Mouse (Mus musculus): Measurements from ENCODE around the gene Olfr1251. TPM values are rescaled to one million over a fixed set of nuclear protein-coding genes. Genes with fewer than 3 reads are reported as not detected.
"Not testable (repeated sequence)": the region's sequence is repeated elsewhere in the genome, so short reads cannot be mapped to it uniquely, and the experiment has no call there.

Olfr1251 gene
- not detected in 2 replicates for polyA plus RNA-seq (2015; fragmentation: Nextera tagmentation; extraction: Ambion mirVana)

DNA sequence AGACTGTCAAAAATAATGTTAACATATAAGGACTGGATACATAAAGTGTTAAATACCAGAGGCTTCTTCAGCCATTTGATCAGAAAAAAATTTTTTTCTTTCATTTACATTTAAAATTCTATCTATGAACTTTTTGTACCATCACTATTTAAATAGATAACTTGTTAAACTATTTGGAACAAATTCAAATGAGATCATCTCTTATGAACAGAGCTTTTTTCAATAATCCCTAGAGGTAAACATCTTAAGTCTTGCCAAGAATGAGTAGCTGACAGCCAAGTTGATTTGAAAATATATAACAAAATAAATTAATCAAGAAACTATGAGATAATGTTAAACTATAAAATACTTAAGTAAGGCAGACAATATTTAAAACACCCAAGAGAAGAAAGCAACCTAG lies at the start of gene Olfr1251:
Gene Olfr1251 (minus strand): TSS at position 101 of the 400 bp plus-strand sequence.
- H3K27ac ChIP-seq (replicated peaks) = no peak within 1 kb of the TSS

DNA sequence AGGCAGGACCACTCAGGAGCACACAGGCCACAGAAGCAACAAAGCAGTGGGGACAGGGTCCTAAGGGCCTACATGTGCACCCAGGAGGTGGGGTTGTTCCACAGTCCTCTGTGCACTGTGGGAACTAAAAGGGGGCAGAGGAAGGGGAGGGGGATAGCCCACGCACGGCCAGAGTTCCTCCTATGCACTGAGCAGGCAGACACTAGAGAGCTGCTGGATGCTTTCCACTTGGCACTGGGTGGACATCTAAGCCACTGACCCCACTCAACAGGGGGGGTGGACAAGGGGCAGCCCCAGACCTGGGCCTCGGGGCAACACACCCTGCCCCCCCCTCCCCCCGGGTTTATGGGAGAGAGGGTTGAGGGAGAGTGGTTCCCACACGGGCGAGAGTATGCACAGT lies 20.2 kb upstream of the Olfr1251 start:
- no peaks in the 10 kb centered on the region for H3K27me3 ChIP-seq
- no peak overlapping the region for H3K4me3 ChIP-seq
- H3K9me3 ChIP-seq = no peaks in the 10 kb centered on the region
- no peaks in the 10 kb centered on the region for H3K4me1 ChIP-seq
- 81% methylated on average over 6 of the region's 6 CpGs for WGBS
- H3K27ac ChIP-seq (replicated peaks) = no peak overlapping the region
- no peak overlapping the region for H3K4me2 ChIP-seq (replicated peaks)
- no peak for ATAC-seq (replicated peaks)
- H3K36me3 ChIP-seq = no peaks in the 10 kb centered on the region
- H3K9ac ChIP-seq (replicated peaks) = no peak overlapping the region

More for the DNA sequence above, at the start of gene Olfr1251:
- H3K4me3 ChIP-seq = no peak within 1 kb of the TSS
- H3K4me2 ChIP-seq (replicated peaks) = no peak within 1 kb of the TSS
- H3K9ac ChIP-seq (replicated peaks) = no peak within 1 kb of the TSS
- H3K27me3 ChIP-seq = no peaks in the 10 kb centered on the region
- H3K4me1 ChIP-seq = no peaks in the 10 kb centered on the region
- no peak for ATAC-seq (replicated peaks)
- H3K9me3 ChIP-seq = no peaks in the 10 kb centered on the region
- H3K36me3 ChIP-seq = no peaks in the 10 kb centered on the region

DNA sequence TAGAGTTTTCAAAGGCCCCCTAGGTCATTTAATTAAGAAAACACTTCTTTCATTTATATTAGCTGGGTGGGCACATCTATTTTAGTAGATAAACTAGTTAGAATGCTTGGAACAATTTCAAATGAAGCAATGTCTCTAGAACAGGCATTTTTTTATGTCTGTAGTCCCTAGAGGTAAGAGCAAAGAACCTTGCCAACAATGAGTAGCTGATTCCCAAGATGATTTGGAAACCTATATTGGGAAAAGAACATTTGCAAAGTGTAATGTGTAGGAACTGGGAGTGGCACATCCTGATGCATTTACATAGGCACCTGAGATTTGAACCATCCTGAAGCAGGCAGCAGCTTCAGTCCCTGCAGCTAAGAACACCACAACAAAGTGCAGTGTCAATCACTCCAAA lies 10.4 kb downstream of the Olfr1251 start, which contains the start of gene Olfr1250:
Gene Olfr1250 (minus strand): TSS at position 101 of the 400 bp plus-strand sequence.
- no peak within 1 kb of the TSS for H3K27ac ChIP-seq (replicated peaks)
- H3K4me1 ChIP-seq = no peaks in the 10 kb centered on the region
- H3K27me3 ChIP-seq = no peaks in the 10 kb centered on the region
- ATAC-seq (replicated peaks) = no peak
- H3K4me3 ChIP-seq = no peak within 1 kb of the TSS
- no peak within 1 kb of the TSS for H3K9ac ChIP-seq (replicated peaks)
- H3K4me2 ChIP-seq (replicated peaks) = no peak within 1 kb of the TSS
- no peaks in the 10 kb centered on the region for H3K9me3 ChIP-seq
- no peaks in the 10 kb centered on the region for H3K36me3 ChIP-seq

DNA sequence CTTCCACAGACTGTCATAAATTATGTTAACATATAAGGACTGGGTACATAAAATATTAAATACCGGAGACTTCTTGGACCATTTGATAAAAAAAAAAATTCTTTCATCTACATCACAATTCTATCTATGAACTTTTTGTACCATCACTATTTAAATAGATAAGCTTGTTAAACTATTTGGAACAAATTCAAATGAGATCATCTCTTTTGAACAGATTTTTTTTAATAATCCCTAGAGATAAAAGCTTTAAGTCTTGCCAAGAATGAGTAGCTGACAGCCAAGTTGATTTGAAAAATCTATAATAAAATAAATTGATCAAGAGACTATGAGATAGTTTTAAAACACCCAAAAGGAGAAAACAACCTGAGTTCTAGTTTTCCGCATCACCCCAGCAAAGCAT lies 36.9 kb downstream of the Olfr1251 start, which contains the start of gene Olfr1249:
Gene Olfr1249 (minus strand): TSS at position 101 of the 400 bp plus-strand sequence.
- ATAC-seq (replicated peaks) = no peak
- Histone ChIP-seq H3K9me3 (no peaks in the 10 kb centered on the region), H3K4me1 (no peaks in the 10 kb centered on the region), H3K27me3 (no peaks in the 10 kb centered on the region), H3K4me2 (replicated peaks) (no peak within 1 kb of the TSS), H3K36me3 (no peaks in the 10 kb centered on the region), H3K4me3 (no peak within 1 kb of the TSS), H3K9ac (replicated peaks) (no peak within 1 kb of the TSS), H3K27ac (replicated peaks) (no peak within 1 kb of the TSS)
- 94% methylated on average over 2 of the region's 2 CpGs for WGBS

DNA sequence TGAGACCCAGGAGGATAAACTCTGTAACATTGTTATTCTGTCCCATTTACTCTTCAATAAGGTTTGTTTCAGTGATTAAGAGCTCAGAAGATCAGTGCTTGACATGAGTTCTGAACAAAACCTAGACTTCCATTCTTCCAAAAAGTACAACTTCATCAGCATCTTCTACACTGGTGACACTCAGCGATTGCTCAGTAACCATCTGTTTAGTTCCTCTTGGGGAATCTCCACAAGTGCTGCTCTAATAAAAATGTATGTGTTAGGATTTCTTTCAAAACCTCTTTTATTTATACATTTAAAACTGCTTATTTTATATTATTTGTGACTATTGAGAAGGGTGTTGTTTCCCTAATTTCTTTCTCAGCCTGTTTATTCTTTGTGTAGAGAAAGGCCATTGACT lies 53.6 kb downstream of the Olfr1251 start, which contains the start of gene Olfr1248:
Gene Olfr1248 (minus strand): TSS at position 101 of the 400 bp plus-strand sequence.
- not testable (repeated sequence) for H3K9me3 ChIP-seq; H3K4me1 ChIP-seq; H3K36me3 ChIP-seq; H3K4me2 ChIP-seq (replicated peaks); H3K27me3 ChIP-seq; ATAC-seq (replicated peaks); H3K9ac ChIP-seq (replicated peaks); H3K4me3 ChIP-seq; H3K27ac ChIP-seq (replicated peaks)
- 95% methylated on average over 1 of the region's 1 CpGs for WGBS

Other genes starting within 250 kb of the Olfr1251 start
- gene Olfr1240, start 228.9 kb downstream of the Olfr1251 start, polyA plus RNA-seq (2015; fragmentation: Nextera tagmentation; extraction: Ambion mirVana) = not detected in 2 replicates
- gene Olfr1241, start 184.8 kb downstream of the Olfr1251 start, polyA plus RNA-seq (2015; fragmentation: Nextera tagmentation; extraction: Ambion mirVana) = not detected in 2 replicates
- gene Olfr1242, start 173.6 kb downstream of the Olfr1251 start, polyA plus RNA-seq (2015; fragmentation: Nextera tagmentation; extraction: Ambion mirVana) = not detected in 2 replicates
- not detected in 2 replicates for gene Olfr1243, start 140.4 kb downstream of the Olfr1251 start, polyA plus RNA-seq (2015; fragmentation: Nextera tagmentation; extraction: Ambion mirVana)
- gene Olfr1245, start 93.5 kb downstream of the Olfr1251 start, polyA plus RNA-seq (2015; fragmentation: Nextera tagmentation; extraction: Ambion mirVana) = not detected in 2 replicates
- gene Olfr1246, start 78.8 kb downstream of the Olfr1251 start, polyA plus RNA-seq (2015; fragmentation: Nextera tagmentation; extraction: Ambion mirVana) = not detected in 2 replicates
- not detected in 2 replicates for gene Olfr1247, start 57.8 kb downstream of the Olfr1251 start, polyA plus RNA-seq (2015; fragmentation: Nextera tagmentation; extraction: Ambion mirVana)
- not detected in 2 replicates for gene Olfr1248, start 53.7 kb downstream of the Olfr1251 start, polyA plus RNA-seq (2015; fragmentation: Nextera tagmentation; extraction: Ambion mirVana)
- not detected in 2 replicates for gene Olfr1249, start 37.0 kb downstream of the Olfr1251 start, polyA plus RNA-seq (2015; fragmentation: Nextera tagmentation; extraction: Ambion mirVana)
- gene Olfr1250, start 10.5 kb downstream of the Olfr1251 start, polyA plus RNA-seq (2015; fragmentation: Nextera tagmentation; extraction: Ambion mirVana) = not detected in 2 replicates
- not detected in 2 replicates for gene Olfr1252, start 53.1 kb upstream of the Olfr1251 start, polyA plus RNA-seq (2015; fragmentation: Nextera tagmentation; extraction: Ambion mirVana)
- not detected in 2 replicates for gene Olfr1253, start 85.2 kb upstream of the Olfr1251 start, polyA plus RNA-seq (2015; fragmentation: Nextera tagmentation; extraction: Ambion mirVana)
- not detected in 2 replicates for gene Olfr1254, start 121.7 kb upstream of the Olfr1251 start, polyA plus RNA-seq (2015; fragmentation: Nextera tagmentation; extraction: Ambion mirVana)
- gene Olfr1255, start 140.1 kb upstream of the Olfr1251 start, polyA plus RNA-seq (2015; fragmentation: Nextera tagmentation; extraction: Ambion mirVana) = not detected in 2 replicates
- gene Olfr1256, start 169.6 kb upstream of the Olfr1251 start, polyA plus RNA-seq (2015; fragmentation: Nextera tagmentation; extraction: Ambion mirVana) = not detected in 2 replicates
- gene Olfr48, start 176.3 kb upstream of the Olfr1251 start, polyA plus RNA-seq (2015; fragmentation: Nextera tagmentation; extraction: Ambion mirVana) = not detected in 2 replicates
- gene Olfr1257, start 206.5 kb upstream of the Olfr1251 start, polyA plus RNA-seq (2015; fragmentation: Nextera tagmentation; extraction: Ambion mirVana) = not detected in 2 replicates